Mouse (Mus musculus): ENCODE results near the gene 1700061G19Rik.

Gene 1700061G19Rik

GRCm38 (mm10) chr17:56930026-56930425, 54.7 kb downstream of the 1700061G19Rik start:
- DNase-seq, result no peak

- no peak for DNase-seq
Measured at GRCm38 (mm10) chr17:56933395-56933794, 58.1 kb downstream of the 1700061G19Rik start.

DNA sequence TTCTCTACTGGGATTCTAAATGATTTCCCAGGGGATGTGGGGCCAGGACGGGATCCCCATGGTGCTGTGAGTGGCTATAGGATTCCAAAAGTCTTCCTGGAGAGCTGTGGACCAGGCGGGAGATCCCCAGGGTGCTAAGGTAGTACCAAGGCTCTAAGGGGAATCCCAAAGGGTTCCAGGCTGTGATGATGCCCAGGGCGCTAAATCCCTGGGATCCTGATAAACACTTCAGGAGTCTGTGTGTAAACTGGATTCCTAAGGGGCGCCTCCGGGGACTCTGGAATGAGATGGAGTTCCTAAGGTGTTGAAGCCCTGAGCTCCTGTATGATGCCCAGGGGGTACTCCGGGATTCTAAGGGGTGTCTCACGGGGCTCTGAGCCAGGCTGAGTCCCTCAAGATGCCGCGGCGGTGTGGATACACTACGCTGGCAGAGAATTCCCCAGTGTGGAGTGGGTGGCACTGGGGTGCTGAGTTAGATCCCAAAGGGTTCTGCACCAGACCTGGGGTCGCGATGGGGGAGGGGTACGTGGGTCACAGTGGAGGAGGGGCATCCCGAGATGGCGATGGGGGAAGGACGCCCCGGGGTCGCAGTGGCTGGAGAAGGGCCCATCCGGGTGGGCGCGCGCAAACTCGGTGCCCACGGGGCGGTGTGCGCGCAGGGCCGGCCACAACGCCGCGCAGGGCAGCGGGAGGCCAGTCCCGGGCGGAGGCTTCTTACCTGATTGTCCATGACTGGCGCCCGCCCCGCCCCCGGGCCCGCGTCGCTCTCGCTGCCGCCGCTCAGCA, 59.5 kb downstream of the 1700061G19Rik start:
- DNase-seq, result peak; percentile 2

GRCm38 (mm10) chr17:56935363-56936131, 60.3 kb downstream of the 1700061G19Rik start, which contains the start of gene Mllt1:
Mllt1 (minus strand) TSS chr17:56935415.
- peak; percentile 98 for DNase-seq

DNA sequence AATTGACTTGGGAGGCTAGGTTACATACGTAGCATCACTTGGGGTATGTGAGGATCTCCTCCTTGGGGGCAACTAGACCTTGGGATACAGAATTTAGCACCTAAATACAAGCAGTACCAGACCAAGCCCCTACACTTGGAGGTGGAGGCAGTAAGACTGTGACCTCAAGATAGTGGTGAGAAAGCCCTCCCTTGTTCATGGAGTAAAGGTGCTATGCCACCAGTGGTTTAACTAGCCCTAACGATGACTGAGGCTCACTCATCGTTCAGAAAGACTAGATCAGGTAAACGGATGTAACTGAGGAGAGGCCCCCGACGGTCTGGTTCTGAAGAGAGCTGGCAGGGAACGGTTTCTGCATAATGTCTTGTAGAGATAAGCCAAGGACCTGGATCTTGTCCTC, 61.5 kb downstream of the 1700061G19Rik start:
- no peak for DNase-seq
